Mouse (Mus musculus): ENCODE measurements around the gene Map2k1.
A peak's percentile ranks its signal among the peaks of the same experiment; 100 is the strongest.
"Not testable (repeated sequence)": the region's sequence is repeated elsewhere in the genome, so short reads cannot be mapped to it uniquely, and the experiment has no call there.

Gene Map2k1

DNA sequence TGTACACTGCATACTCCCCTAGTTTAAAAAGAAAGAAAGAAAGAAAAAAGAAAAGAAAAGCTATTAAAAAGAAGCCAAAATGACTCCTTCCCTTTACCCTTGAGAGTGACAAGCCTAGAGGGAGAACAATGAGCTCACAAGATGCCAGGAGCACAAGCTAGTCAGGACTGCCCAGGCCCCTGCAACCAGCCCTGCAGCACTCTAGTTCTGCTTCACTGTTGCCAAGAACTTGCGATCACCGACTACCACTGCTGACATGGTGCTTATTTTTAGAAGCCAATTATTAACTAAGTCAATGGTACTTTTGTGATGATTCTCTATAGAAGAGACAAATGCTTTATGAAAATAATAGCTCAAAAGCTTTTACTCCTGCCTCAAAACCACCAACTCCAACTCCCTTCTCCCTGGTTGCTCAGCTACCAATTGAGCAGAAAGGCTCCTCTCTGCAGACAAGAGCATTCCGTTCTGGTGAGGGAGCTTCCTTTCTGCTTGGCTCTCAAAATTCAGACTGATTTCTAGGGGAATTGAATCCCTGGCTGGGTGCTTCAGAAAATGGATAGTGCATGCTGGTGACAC is 45.8 kb downstream of the Map2k1 start:
- no peak for DNase-seq (ENCODE audit: low spot score in 2 of 2)

DNA sequence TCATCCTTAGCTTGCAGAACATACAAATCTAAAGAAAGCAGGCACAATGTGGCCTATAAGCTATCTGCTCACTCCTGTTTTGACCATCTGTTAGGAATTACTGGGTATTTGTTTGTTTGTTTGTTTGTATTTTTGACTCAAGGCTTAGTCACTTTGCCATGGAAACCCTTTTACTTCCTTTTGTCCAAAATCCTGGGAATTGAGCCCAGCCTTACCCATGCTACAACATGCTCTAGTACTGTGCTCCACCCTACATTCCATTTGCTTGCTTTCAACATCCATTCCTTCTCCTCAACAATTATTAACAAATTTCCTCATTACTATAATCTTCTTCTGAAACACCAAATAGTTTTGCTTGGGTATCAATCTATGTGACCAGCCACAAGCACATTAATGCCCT is 50.6 kb downstream of the Map2k1 start:
- no peak for DNase-seq (ENCODE audit: low spot score in 2 of 2)

DNA sequence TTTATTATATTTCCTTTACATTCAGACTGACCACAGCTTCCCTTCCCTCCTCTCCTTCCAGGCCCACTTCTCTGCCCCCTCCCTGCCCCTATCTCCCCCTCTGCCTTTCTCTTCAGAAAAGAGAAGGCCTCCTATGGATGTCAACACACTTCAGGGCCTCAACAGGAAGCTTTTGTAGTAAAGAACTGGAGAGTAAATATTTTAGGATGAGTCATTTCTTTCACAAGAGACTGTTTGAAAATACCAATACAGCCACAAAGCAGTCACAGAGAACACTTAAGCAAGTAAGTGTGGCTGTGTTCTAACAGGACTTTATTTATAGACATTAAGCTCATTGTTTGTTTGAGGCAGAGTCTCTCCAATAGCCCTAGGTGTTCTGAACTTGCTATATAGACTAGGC is 51.1 kb downstream of the Map2k1 start:
- DNase-seq (ENCODE audit: low spot score in 2 of 2) = no peak

DNA sequence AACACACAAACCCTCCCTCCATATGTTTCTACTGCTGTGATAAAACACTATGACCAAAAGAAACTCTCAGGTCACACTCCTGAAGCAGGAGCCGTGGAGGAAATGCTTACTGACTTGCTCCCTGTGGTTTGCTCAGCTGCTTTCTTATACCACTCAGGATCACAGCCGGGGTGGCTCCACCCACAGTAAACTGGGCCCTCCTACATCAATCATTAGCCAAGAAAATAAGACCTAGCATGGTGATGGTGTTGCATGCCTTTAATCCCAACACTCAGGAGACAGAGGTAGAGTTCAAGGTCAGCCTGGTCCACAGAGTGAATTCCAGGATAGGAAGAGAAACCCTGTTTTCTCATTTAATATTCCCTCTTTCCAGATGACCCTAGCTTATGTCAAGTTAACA is 53.5 kb downstream of the Map2k1 start:
- no peak for DNase-seq (ENCODE audit: low spot score in 2 of 2)

DNA sequence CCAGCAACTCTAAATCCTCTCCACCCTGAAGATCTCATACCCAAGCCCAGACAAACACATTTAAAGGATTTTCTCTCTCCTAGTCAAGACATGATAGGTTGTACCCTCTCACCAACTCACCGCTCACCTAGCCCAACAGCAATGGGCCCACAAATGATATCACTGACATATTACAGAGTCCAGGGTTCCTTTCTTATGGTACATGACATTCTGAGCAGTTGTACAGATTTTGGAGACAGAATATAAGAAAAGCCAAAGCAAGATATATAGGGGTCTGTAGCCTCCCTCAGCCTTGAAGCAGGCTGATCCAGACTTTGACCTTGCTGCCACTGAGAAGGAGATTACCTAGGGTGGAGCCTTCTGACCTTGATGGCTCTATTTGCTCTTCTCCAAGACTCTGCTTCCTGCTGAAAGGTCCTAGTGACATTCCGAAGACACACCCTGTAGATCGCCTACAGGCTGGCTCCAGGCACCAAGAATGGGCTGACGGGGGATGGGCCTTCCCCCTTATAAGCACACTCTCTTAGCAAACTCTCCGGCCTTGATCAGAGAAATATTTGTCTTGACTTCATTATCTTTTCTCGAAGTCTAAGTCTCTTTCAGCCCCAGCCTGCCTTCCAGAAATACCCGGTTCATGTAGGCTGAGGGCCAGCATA is 54.5 kb downstream of the Map2k1 start:
- DNase-seq (ENCODE audit: low spot score in 2 of 2) = not testable (repeated sequence)

DNA sequence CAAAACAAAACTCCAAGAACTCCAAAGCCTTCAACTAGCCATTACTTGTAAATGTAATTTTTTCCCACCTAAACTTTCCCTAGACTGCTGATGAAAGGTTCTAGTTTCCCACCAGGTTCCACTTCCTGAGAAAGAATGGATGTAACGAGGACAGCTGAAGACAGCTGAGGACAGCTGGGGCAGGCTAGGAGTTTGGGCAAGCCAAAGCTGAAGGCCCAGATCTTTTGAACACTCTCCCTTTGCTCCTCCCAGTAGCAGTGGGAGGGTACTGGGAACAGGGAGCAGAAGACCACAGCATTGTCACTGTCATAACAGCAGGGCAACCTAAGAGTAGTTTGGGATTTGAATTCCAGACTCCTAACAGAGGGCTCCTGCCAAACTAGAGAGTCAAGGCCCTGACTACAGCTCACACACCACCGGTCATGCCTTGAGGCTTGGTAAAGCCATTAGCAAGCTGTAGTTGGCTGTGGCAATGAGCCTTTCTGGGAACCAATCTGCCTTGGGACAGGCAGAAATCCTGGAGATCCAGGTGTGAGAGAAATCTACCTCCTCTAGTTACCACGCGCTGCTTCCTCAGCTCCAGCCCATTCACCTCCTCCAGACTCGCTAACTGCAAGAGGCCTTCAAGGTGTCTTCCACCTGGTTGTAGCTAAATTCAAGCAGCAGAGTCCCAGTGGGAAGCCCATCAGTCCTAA is 55.2 kb downstream of the Map2k1 start:
- DNase-seq (ENCODE audit: low spot score in 2 of 2) = no peak

DNA sequence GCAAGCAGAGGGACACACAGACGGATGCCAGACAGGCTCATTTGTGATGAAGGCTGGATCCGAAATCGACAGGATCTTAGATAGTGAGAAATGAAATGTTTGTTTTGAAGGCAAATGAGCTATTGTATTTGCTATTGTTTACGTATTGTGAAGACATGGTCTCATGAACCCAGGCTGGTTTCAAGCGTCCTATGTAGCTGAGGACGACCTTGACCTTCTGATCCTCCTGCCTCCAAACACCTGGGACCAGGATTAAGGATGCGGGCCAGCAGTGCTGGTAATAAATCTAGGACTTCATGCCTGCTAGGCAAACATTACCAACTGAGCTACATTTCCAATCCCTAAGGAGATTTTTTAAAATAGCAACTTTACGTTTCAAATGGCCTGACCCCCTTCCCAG is 55.9 kb downstream of the Map2k1 start:
- DNase-seq (ENCODE audit: low spot score in 2 of 2) = no peak

DNA sequence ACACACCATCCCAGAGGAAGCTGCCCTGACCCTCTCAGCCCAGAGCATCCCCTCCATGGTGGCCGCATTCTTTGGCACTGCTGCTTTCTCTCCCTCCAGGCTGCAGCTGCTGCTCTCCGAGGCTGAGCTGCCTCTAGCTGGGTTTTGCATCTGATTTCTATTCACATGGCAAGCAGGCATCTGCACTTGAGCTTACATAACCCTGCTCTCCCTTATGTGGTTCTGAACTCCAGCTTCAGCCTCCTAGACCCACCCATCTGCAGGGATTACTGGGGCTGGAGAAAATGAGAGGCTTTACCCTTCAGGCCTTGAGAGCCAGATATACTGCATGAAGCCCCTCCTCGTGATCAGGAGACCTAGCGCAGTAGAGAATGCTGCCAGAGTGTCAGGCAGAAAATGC is 57.9 kb downstream of the Map2k1 start:
- DNase-seq (ENCODE audit: low spot score in 2 of 2) = no peak

DNA sequence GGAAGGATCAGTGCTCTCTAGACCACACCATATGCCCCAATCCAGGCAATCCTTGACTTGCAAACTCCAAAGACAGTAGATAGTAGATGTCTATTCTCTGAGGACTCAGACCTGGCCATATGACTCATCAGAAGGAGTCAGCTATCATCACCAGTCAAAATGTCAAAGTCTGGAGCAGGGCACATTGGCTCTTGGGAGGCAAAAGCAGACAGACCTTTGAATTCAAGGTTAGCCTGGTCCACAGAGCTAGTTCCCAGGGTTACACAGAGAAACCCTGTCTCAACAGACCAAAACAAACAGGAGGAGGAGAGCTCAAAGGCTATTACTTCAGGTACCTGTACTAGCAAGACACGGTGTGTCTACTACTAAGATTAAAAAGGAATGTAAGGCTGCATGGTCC is 59.6 kb downstream of the Map2k1 start:
- no peak for DNase-seq (ENCODE audit: low spot score in 2 of 2)

DNA sequence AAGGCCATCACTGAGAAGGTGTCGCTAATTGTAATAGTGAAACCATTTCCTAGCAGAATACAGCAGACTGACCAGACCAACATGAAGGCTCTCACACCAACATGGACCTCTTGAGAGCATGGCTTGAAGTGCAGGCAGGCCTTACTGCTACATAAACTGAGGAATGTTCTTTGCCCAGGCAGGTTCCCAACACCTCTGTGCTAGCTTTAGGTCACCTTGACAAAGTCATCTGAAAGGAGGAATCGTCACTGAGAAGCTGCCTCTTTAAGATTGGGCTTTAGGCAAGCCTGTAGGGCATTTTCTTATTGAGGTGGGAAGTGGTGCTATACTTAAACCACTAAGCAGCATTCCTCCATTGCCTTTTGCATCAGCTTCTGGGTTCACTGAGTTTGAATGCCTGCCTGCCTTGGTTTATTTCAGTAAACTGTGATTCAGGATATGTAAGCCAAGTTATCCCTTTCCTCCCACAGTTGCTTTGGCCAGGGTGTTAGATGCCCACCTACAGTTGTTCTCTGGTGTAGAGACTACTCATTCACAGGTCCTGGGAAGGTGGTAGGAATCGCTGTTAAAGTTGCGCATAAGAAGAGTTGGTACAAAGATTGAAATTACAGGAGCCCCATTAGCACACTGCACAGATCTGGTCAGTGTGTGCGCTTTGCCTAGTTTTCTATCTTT is 69.1 kb downstream of the Map2k1 start:
- no peak for DNase-seq (ENCODE audit: low spot score in 2 of 2)

DNA sequence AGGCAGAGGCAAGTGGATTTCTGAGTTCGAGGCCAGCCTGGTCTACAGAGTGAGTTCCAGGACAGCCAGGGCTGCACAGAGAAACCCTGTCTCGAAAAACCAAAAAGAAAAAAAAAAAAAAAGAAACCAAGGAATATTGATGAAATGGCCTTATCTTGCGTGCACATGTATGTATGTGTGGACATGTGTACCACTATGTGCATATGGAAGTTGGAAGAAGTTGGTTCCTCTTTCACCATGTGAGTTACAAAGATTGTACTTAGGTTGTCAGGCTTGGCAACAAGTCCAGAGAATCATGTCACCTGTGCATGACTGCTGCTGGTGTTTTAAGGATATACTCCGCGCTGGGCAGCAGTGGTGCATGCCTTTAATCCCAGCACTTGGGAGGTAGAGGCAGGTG is 70.1 kb downstream of the Map2k1 start:
- not testable (repeated sequence) for DNase-seq (ENCODE audit: low spot score in 2 of 2)

DNA sequence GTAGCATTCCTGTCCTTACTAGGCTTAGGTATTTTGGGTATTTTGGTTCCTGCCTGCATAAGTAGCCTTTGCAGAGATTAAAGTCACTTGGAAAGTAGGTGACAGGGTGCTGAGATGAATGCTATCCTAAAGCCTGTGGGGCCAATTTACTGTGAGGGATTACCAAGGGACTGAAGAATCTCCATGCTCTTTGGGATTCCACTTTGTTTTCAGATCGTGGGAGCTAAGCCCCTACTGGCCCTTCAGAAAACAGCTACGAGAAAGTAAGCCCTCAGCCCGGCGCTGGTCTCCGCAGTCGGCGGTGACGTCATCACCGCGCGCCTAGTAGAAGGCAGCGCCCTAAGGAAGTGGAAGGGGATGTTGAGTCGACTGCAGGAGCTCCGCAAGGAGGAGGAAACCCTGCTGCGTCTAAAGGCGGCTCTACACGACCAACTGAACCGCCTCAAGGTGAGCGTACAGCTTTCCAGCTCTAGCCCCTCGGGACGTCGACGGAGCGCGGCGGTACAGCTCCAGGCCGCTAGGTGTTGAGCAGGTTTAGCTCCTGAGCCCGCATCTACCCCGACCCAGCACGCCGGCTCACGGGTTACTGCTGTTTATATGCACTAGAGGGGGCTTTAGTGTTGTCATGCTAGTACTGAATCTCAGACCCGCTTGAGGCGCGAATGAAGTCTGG is 74.3 kb downstream of the Map2k1 start, which contains the start of gene Snapc5:
TSS of gene Snapc5 (plus strand) at position 301 of the 673 bp plus-strand sequence.
- DNase-seq (ENCODE audit: low spot score in 2 of 2) = peak; percentile 85 to 93

DNA sequence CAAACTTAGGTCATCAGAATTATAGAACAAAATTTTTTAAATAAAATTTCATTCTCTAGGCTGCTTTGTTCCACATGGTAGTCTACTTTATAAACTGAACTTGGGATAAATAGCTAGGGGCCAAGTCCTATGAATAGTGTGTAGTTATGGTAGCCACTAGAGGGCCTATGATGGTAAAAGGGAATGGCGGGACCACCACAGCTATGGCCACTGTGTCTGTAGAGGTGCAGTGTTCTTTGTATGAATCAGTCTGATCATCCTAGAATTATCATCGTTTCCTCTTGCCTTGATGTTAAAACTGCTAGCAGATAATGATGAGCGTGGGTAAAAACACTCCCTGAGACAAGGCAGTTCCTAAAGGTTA is 74.8 kb downstream of the Map2k1 start:
- no peak for DNase-seq (ENCODE audit: low spot score in 2 of 2)

DNA sequence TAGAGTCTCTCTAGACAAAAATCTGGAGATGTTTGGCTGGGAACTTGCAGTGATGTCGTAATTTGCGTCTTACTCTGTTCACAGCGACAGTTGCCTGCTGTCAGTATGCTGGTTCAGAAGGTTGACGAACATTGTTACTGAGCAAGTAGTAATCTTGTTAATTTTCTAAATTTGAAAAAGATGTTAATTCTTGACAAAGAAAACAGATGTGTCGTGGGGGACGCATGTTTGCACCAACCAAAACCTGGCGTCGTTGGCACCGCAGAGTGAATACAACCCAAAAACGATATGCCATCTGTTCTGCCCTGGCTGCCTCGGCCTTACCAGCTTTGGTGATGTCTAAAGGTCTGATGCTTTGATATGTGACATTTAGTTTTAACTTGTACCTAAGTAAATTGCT is 78.1 kb downstream of the Map2k1 start:
- no peak for DNase-seq (ENCODE audit: low spot score in 2 of 2)

DNA sequence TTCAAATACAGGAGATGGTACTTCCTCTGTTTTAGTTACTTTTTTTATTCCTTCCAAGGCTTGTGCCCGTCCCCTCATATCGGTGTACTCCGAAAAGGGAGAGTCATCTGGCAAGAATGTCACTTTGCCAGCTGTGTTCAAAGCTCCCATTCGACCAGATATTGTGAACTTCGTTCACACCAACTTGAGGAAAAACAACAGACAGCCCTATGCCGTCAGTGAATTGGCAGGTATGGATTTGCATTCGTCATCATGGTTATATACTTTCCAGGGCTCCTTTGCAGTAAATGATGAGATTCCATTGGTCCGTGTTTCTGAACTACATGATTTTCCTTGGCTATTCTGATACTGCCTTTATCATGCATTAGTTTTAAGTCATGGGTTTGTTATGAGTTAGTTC is 78.7 kb downstream of the Map2k1 start:
- no peak for DNase-seq (ENCODE audit: low spot score in 2 of 2)

DNA sequence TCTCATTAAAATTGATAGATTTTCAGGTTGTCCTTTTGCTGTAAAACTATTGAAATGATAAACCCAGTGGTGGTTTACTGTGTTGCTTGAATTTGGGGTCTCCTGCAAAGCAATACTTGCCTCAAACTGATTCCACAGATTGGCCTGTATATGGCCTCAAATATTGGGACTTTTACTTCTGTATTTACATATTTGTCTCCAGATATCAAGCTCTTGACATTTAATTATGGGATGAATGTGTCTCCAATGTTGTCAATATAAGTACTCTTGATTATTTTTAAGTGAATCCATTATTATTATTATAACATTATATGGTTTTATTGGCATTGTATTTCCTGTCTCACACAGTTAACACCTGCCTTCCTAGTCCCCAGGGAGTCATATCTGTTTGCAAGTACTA is 79.1 kb downstream of the Map2k1 start:
- no peak for DNase-seq (ENCODE audit: low spot score in 2 of 2)

DNA sequence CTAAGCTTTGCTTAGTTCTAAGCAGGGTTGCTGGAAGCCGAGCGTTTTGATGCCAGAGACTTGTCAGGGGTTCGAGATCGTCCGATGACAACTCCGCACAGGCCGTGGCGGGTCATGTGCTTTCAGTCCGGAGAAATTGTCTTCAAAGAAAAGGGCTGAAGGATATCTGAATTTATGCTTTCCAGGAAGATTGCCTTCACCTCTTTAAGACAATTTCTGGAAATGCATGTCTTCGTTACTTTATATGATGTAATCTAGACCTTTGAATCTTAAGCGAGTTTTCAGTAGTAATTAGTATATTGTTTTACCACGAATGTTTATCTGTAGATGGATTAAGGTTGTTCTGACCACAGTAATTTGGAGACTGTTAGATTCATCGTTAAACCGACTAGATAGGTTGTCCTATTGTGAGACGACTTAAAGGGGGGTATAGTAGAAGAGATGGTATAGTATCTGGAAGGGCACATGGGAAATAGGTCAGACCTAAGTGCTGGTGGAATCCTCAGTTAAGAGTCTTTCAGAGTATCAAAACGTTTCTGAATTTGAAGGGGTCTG is 79.7 kb downstream of the Map2k1 start:
- no peak for DNase-seq (ENCODE audit: low spot score in 2 of 2)

DNA sequence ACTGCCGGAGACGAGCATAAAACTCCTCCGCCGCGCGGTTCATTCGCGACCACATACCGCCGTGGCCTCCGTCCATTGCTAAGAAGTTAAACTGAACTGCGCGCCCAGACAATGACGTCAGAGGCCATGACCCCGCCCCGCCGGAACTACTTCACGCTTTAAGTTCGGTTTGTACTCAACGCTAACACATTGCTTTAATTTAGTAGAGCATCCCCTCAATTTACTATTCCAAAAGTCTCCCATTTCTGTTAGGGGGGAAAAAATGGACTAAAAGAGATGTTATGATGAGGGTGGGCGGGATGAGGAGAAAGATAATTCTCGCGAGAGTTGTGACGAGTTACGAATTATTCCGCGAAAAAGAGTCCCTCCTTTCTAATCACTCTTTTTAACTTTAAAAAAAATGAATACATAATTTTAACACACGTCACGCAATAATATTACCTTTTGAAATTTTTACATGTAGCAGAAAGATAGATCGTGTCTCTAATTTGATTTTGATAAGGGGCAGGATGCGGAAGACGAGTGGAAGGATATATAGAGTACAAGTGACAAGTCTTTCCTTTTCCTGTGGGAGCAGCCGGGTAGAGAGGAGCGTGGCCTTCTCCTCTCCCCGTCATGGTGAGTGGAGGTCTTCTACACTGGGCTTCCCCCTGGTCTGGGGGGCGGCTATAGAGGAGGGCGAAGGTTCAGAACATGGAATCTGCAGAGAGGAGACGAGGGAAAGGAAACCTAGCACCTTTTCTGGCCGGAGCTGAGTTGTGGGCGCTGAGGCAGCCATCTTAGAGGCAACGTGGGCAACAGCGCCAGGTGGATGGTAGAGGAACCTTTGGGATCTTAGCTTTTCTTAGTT is 80.4 kb downstream of the Map2k1 start, which contains the start of the genes Zwilch and Rpl4:
TSS of gene Zwilch (minus strand) at position 289 of the 850 bp plus-strand sequence.
TSS of gene Rpl4 (plus strand) at position 560 of the 850 bp plus-strand sequence.
- peak; percentile 89 to 90 for DNase-seq (ENCODE audit: low spot score in 2 of 2)

DNA sequence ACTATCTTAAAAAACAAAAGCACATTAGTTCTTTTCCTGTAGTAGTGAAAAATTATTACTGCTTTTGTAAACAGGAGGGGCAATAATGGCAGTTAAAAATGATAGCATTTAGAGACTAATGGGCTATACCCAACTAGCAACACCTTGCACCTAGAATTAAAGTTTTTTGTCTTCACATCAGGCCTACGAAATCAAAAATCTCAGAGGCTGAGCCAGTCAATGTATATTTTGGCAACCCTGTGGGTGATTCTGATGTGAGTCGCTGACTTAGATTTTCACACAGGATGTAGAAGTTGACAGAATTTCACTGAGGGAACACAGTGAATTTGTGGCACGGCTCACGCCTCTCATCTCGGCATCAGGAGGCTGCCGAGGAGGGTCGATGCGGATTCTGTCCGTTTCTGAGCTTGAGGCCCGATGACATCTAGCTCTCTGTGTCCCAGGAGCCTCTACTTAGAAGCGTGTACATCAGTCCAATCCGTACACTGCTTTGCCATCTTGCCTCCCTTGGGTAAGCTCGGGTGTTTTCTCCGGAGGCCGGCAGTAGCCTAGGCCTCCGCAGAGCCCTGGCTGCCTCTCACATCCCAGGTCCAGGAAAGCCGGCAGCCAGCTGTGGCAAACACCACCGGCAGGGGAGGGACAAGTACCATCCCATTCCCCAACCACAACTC is 81.2 kb downstream of the Map2k1 start:
- DNase-seq (ENCODE audit: low spot score in 2 of 2) = no peak

DNA sequence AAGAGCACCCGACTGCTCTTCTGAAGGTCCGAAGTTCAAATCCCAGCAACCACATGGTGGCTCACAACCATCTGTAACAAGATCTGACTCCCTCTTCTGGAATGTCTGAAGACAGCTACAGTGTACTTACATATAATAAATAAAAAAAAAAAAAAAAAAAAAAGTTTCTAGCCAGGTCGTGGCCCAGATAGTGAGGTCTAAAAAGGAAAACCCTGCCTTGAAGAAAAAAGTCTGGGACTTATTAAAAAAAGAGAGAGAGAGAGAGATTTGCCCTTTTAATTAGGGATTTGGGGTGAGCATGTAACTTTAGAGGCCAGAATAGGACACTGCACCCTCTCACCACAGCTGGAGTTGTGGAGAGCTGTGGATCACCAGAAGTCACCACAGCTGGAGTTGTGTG is 83.5 kb downstream of the Map2k1 start:
- DNase-seq (ENCODE audit: low spot score in 2 of 2) = not testable (repeated sequence)

All from spleen, postnatal 10 days (tissue).